ENCODE assay signal across 31 mouse cellular contexts in the genomic region with DNA sequence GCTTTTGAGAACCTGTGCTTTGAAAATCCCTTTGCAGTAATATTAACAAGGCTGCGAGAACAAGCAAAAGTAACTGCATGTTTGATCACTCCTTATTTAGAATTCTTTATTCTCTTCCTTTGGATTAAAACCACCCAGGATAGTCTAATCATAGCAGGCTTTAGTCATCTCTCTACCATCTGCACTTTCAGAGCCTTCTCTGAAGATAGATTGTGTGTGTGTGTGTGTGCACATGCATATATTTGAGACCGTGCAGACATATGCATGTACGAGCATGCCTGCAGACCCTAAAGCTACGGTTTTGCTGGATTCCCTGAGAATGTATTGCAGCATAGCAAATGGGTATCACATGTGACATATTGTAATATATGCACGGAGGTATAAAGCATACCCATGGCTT.
DNase-seq lines count a peak whose midpoint lies in the region; ATAC-seq and TF ChIP-seq lines count a peak whose summit lies in the region.
"Had no signal": no experiment of that assay in that cellular context is flagged by ENCODE, and none has a peak within 500 bp of the region (broad histone marks: within the 10 kb centered on the region; RNA-seq: fewer than 3 reads in every experiment).

No protein-coding gene starts in this region.

- 70% methylated on average over 5 of the region's 5 CpGs for WGBS in forebrain, postnatal 0 days
- 79% methylated on average over 5 of the region's 5 CpGs for WGBS in forebrain, embryonic 16.5 days
- 62% methylated on average over 5 of the region's 5 CpGs for WGBS in limb, embryonic 14.5 days
- WGBS in limb, embryonic 10.5 days, result 87% methylated on average over 5 of the region's 5 CpGs

- TF ChIP-seq CTCF in forebrain, postnatal 0 days (IDR thresholded peaks at IDR 0.05; ENCODE audit: low read depth), result no peak

- H3K4me3 ChIP-seq in forebrain, postnatal 0 days (ENCODE audit: low read depth, low read length), result no peak overlapping the region
- H3K4me3 ChIP-seq in forebrain, embryonic 16.5 days (replicated peaks; ENCODE audit: low read length), result no peak overlapping the region
- no peak overlapping the region for H3K4me3 ChIP-seq in limb, embryonic 14.5 days (replicated peaks; ENCODE audit: low read length)
- H3K4me3 ChIP-seq in limb, embryonic 10.5 days, result no peak overlapping the region
- H3K4me3 ChIP-seq: embryonic facial prominence, embryonic 12.5 days; forebrain, embryonic 10.5 days; forebrain, embryonic 15.5 days; heart, embryonic 10.5 days; heart, embryonic 15.5 days; hindbrain, embryonic 12.5 days; intestine, embryonic 15.5 days; limb, embryonic 12.5 days; stomach, embryonic 15.5 days had no signal

- no peaks in the 10 kb centered on the region for H3K9me3 ChIP-seq in forebrain, postnatal 0 days (ENCODE audit: low read length)
- no peaks in the 10 kb centered on the region for H3K9me3 ChIP-seq in forebrain, embryonic 16.5 days (ENCODE audit: control insufficient read depth, low read length)
- H3K9me3 ChIP-seq in limb, embryonic 14.5 days (ENCODE audit: control insufficient read depth, low read length), result no peaks in the 10 kb centered on the region
- no peaks in the 10 kb centered on the region for H3K9me3 ChIP-seq in limb, embryonic 10.5 days (replicated peaks)
- H3K9me3 ChIP-seq: embryonic facial prominence, embryonic 12.5 days; forebrain, embryonic 10.5 days; forebrain, embryonic 15.5 days; G1E; heart, embryonic 10.5 days; heart, embryonic 15.5 days; hindbrain, embryonic 12.5 days; intestine, embryonic 15.5 days; limb, embryonic 12.5 days; stomach, embryonic 15.5 days had no signal

- no peaks in the 10 kb centered on the region for H3K4me1 ChIP-seq in forebrain, postnatal 0 days (ENCODE audit: insufficient read depth)
- peaks cover 13% of the 10 kb centered on the region for H3K4me1 ChIP-seq in forebrain, embryonic 16.5 days (replicated peaks; ENCODE audit: control insufficient read depth, insufficient read depth, low read length)
- peaks cover 7% of the 10 kb centered on the region for H3K4me1 ChIP-seq in limb, embryonic 14.5 days (ENCODE audit: control insufficient read depth, insufficient read depth, low read length)
- peaks cover 28% of the 10 kb centered on the region for H3K4me1 ChIP-seq in limb, embryonic 10.5 days

- no peaks in the 10 kb centered on the region for H3K36me3 ChIP-seq in forebrain, postnatal 0 days (ENCODE audit: insufficient read depth)
- H3K36me3 ChIP-seq in forebrain, embryonic 16.5 days (ENCODE audit: control insufficient read depth, insufficient read depth), result no peaks in the 10 kb centered on the region
- no peaks in the 10 kb centered on the region for H3K36me3 ChIP-seq in limb, embryonic 14.5 days (ENCODE audit: control insufficient read depth, insufficient read depth, low read length)
- no peaks in the 10 kb centered on the region for H3K36me3 ChIP-seq in limb, embryonic 10.5 days
- H3K36me3 ChIP-seq: embryonic facial prominence, embryonic 12.5 days; forebrain, embryonic 10.5 days; forebrain, embryonic 15.5 days; G1E; heart, embryonic 10.5 days; heart, embryonic 15.5 days; hindbrain, embryonic 12.5 days; intestine, embryonic 15.5 days; limb, embryonic 12.5 days; stomach, embryonic 15.5 days had no signal

- H3K4me2 ChIP-seq in forebrain, postnatal 0 days (ENCODE audit: low read depth), result no peak overlapping the region
- no peak overlapping the region for H3K4me2 ChIP-seq in forebrain, embryonic 16.5 days (ENCODE audit: low read length)
- H3K4me2 ChIP-seq in limb, embryonic 14.5 days (replicated peaks; ENCODE audit: low read depth, low read length, severe bottlenecking), result no peak overlapping the region
- H3K4me2 ChIP-seq: embryonic facial prominence, embryonic 12.5 days; forebrain, embryonic 15.5 days; heart, embryonic 15.5 days; hindbrain, embryonic 12.5 days; intestine, embryonic 15.5 days; limb, embryonic 12.5 days; liver, embryonic 11.5 days; midbrain, embryonic 11.5 days; stomach, embryonic 15.5 days had no signal

- H3K9ac ChIP-seq in forebrain, postnatal 0 days, result no peak overlapping the region
- no peak overlapping the region for H3K9ac ChIP-seq in forebrain, embryonic 16.5 days (replicated peaks; ENCODE audit: low read depth, low read length)
- no peak overlapping the region for H3K9ac ChIP-seq in limb, embryonic 14.5 days (ENCODE audit: low read depth, low read length, severe bottlenecking)
- H3K9ac ChIP-seq: embryonic facial prominence, embryonic 12.5 days; forebrain, embryonic 15.5 days; heart, embryonic 15.5 days; hindbrain, embryonic 12.5 days; intestine, embryonic 15.5 days; limb, embryonic 12.5 days; liver, postnatal 0 days; stomach, embryonic 15.5 days had no signal

- H3K27ac ChIP-seq in forebrain, postnatal 0 days (ENCODE audit: low read depth, low read length), result 0 out of 2 replicates have a peak overlapping the region, but pooled peaks have one; percentile 9
- H3K27ac ChIP-seq in forebrain, embryonic 16.5 days (ENCODE audit: low read length), result no peak overlapping the region
- H3K27ac ChIP-seq in limb, embryonic 14.5 days (replicated peaks; ENCODE audit: low read depth, low read length), result no peak overlapping the region
- H3K27ac ChIP-seq in limb, embryonic 10.5 days, result no peak overlapping the region
- H3K27ac ChIP-seq: embryonic facial prominence, embryonic 12.5 days; forebrain, embryonic 10.5 days; forebrain, embryonic 15.5 days; heart, embryonic 15.5 days; hindbrain, embryonic 12.5 days; hindbrain, postnatal 0 days; intestine, embryonic 15.5 days; limb, embryonic 12.5 days; stomach, embryonic 15.5 days had no signal

- no peaks in the 10 kb centered on the region for H3K27me3 ChIP-seq in forebrain, postnatal 0 days (ENCODE audit: insufficient read depth, low read length)
- no peaks in the 10 kb centered on the region for H3K27me3 ChIP-seq in forebrain, embryonic 16.5 days (replicated peaks; ENCODE audit: control insufficient read depth, insufficient read depth, low read length)
- H3K27me3 ChIP-seq in limb, embryonic 14.5 days (ENCODE audit: control insufficient read depth, insufficient read depth, low read length), result no peaks in the 10 kb centered on the region
- H3K27me3 ChIP-seq in limb, embryonic 10.5 days (ENCODE audit: low read depth, poor library complexity, severe bottlenecking), result no peaks in the 10 kb centered on the region
- H3K27me3 ChIP-seq: embryonic facial prominence, embryonic 12.5 days; forebrain, embryonic 15.5 days; heart, embryonic 15.5 days; hindbrain, embryonic 12.5 days; intestine, embryonic 15.5 days; limb, embryonic 12.5 days; stomach, embryonic 15.5 days had no signal

- ATAC-seq in forebrain, postnatal 0 days, result peak; percentile 63
- ATAC-seq in forebrain, embryonic 16.5 days, result no peak
- ATAC-seq in limb, embryonic 14.5 days (ENCODE audit: low FRiP score, low read depth), result no peak
- ATAC-seq: forebrain, embryonic 15.5 days; hindbrain, postnatal 0 days; intestine, embryonic 15.5 days; liver, postnatal 0 days; midbrain, embryonic 16.5 days had no signal

- TF ChIP-seq POLR2A in limb, embryonic 14.5 days (IDR thresholded peaks at IDR 0.05; ENCODE audit: borderline replicate concordance, extremely low read depth, insufficient read depth, insufficient read length), result no peak

- DNase-seq in forebrain, postnatal 0 days, result peak; percentile 46
- DNase-seq in layer of hippocampus, adult 11-12 months (ENCODE audit: low spot score), result peak; percentile 15
- DNase-seq in layer of hippocampus, postnatal 25 days (ENCODE audit: extremely low spot score in 1 of 2, low spot score in 1 of 2), result no peak
- DNase-seq in limb, embryonic 14.5 days (ENCODE audit: low spot score), result peak; percentile 17
- DNase-seq in limb, embryonic 10.5 days (ENCODE audit: low spot score), result no peak
- peak; percentile 51 to 53 for DNase-seq in left cerebral cortex, adult 9 months (ENCODE audit: low spot score in 2 of 2)
- no peak for DNase-seq in kidney, postnatal 4 days
- DNase-seq: adrenal gland, adult 8-10 months; cerebellum, adult 8-10 months; cerebellum, postnatal 25 days; gastrocnemius, postnatal 14 days; heart, postnatal 36 days; kidney, adult 2 months; kidney, postnatal 36 days; liver, postnatal 0 days; lung, postnatal 36 days had no signal

Comparison
In these comparisons a context has a peak if more than half of its experiments do, and no peak if none do; other contexts are left out.
1. DNase-seq: peak in forebrain, postnatal 0 days (single experiment), layer of hippocampus, adult 11-12 months (single experiment), limb, embryonic 14.5 days (single experiment) and left cerebral cortex, adult 9 months (2 of 2); none in layer of hippocampus, postnatal 25 days (0 of 2), limb, embryonic 10.5 days (single experiment) and kidney, postnatal 4 days (0 of 2).